Mouse (Mus musculus) embryonic facial prominence, embryonic 12.5 days (tissue): ENCODE measurements at regions not wholly inside any gene's neighbourhood (a gene's known extent, or its start where the extent isn't known, plus 50 kb on each side); places are given as distances from the start of the nearest gene placed in this dataset.
A peak's percentile ranks its signal among the peaks of the same experiment; 100 is the strongest.

Source experiments
- ATAC-seq: fragments of 200-750 bp; cut with Nextera tagmentation; 2 replicates; pipeline ENCODE4 v1.8.0; 2017; ENCODE audit not compliant: insufficient number of reproducible peaks, insufficient read depth, low FRiP score, low TSS enrichment
- H3K27ac ChIP-seq: fragments of 300-500 bp; sonication (generic); 2 replicates; pipeline ENCODE4 v1.5.1; 2016; ENCODE audit warnings: mild to moderate bottlenecking
- H3K27me3 ChIP-seq: fragments of 300-500 bp; sonication (generic); 2 replicates; pipeline ENCODE4 v1.6.1; 2016; ENCODE audit warnings: mild to moderate bottlenecking, moderate library complexity
- H3K36me3 ChIP-seq: fragments of 300-500 bp; sonication (generic); 2 replicates; pipeline ENCODE4 v1.6.1; 2016; ENCODE audit warnings: mild to moderate bottlenecking
- H3K4me1 ChIP-seq: fragments of 300-500 bp; sonication (generic); 2 replicates; pipeline ENCODE4 v1.6.1; 2016
- H3K4me2 ChIP-seq: fragments of 300-500 bp; sonication (generic); replicated peaks from 2 replicates; pipeline ENCODE4 v1.6.1; 2016; ENCODE audit warnings: mild to moderate bottlenecking, moderate library complexity
- H3K4me3 ChIP-seq: fragments of 300-500 bp; sonication (generic); 2 replicates; pipeline ENCODE4 v1.5.1; 2016; ENCODE audit warnings: mild to moderate bottlenecking
- H3K9ac ChIP-seq: fragments of 300-500 bp; sonication (generic); 2 replicates; pipeline ENCODE4 v1.6.1; 2016; ENCODE audit warnings: mild to moderate bottlenecking, moderate library complexity
- H3K9me3 ChIP-seq: fragments of 300-500 bp; sonication (generic); 2 replicates; pipeline ENCODE4 v1.6.1; 2016; ENCODE audit warnings: mild to moderate bottlenecking, moderate library complexity
- WGBS: fragments of 180-500 bp; shearing (Covaris S2); methylation state at CpG from one replicate; pipeline ENCODE4 v1.1.7; 2016; 5-methylcytosine and 5-hydroxymethylcytosine counted together

DNA sequence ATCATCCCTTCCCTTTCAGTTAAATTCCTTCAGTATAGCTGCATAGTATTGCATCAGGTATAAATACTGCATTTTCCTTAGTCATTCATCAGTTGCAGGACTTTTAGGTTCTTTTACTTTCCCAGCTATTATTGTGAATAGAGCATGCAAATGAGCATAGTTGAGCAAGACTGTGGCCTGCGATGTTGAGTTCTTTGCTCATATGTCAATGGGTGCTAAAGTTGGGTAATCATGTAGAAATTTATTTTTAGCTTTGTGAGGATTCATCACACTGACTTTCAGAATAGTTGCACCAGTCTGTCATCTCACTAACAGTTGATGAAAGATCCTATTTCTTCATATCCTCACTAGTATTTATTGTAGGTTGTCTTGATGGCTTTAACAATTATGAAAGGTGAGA is 380.3 kb upstream of the Arrdc3 start:
- 89% methylated on average over 1 of the region's 1 CpGs for WGBS
- no peak overlapping the region for H3K9ac ChIP-seq

DNA sequence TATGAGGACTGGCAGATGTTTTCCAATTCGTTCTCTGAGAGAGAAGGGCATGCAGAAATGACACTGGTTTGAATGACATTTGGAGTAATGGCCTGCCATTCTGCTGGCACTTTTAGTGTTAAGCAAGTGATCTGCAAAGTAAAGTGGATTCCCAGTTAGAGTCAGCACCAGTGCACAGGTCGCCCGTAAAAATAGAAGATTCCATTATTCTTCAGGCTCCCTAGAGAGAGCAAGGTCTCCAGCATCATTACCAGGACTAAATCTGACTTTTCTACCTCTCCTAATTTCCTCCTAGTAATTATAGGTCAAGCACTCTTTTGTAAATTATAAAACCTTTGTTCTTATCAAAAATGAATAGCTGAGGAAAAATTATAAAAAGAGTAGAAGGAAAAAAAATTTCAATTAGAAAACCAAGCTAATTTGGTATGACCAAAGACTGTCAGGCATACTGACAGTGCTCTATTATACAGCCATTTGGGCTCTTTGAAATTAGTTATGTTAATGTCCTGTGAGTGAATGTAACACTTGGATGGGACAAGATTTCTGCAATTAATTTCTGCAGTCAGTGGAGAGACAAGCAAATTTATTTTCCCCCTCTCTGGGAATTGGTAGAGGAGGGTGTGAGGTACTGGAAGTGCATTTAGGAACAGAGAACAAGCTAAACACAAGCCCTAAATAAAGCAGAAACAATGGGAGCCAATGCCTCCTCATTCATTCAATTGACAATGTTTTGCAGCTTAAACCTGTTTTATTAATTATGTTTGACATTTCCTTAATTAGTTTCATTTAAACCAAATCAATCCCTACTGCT is 368.8 kb upstream of the Arrdc3 start:
- no peak for ATAC-seq
- Histone ChIP-seq H3K9ac (no peak overlapping the region), H3K27me3 (no peaks in the 10 kb centered on the region), H3K36me3 (no peaks in the 10 kb centered on the region), H3K4me3 (no peak overlapping the region), H3K27ac (no peak overlapping the region), H3K4me2 (no peak overlapping the region), H3K4me1 (no peaks in the 10 kb centered on the region), H3K9me3 (no peaks in the 10 kb centered on the region)
- 49% methylated on average over 3 of the region's 3 CpGs for WGBS

More for the DNA sequence above, 380.3 kb upstream of the Arrdc3 start:
- Histone ChIP-seq H3K27me3 (no peaks in the 10 kb centered on the region), H3K4me3 (no peak overlapping the region), H3K4me2 (no peak overlapping the region), H3K4me1 (no peaks in the 10 kb centered on the region), H3K9me3 (no peaks in the 10 kb centered on the region), H3K27ac (no peak overlapping the region), H3K36me3 (no peaks in the 10 kb centered on the region)
- no peak for ATAC-seq

DNA sequence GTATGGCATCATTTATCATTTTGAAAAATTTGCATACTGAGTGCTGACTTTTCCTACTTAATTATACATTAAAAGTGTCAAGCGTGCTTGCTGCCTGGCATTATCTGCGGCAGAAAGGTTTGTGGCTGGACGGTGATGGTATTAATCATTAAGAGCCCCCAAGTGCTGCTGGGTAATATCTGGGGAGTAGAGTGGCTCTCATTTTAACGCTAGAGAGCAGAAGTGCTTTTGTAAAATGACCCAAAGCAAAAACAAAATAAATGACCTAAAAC is 368.3 kb upstream of the Arrdc3 start:
- Histone ChIP-seq H3K9me3 (no peaks in the 10 kb centered on the region), H3K36me3 (no peaks in the 10 kb centered on the region), H3K9ac (no peak overlapping the region), H3K27me3 (no peaks in the 10 kb centered on the region), H3K27ac (no peak overlapping the region), H3K4me2 (no peak overlapping the region), H3K4me3 (no peak overlapping the region), H3K4me1 (no peaks in the 10 kb centered on the region)
- WGBS, result 67% methylated on average over 4 of the region's 4 CpGs
- no peak for ATAC-seq

DNA sequence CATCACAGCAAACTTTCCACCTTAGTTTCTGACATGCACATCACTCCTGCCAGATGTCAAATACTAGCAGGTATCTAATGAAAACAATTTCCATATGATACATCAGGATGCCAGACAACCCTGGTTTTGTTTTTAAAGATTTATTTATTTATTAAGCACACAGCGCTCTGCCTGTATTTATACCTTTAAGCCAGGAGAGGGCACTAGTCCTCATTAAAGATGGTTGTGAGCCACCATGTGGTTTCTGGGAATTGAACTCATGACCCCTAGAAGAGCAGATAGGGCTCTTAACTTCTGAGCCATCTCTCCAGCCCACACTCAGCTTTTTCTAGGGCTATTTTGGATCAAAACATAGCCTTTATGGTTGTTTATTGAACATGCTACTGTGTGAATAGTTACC is 364.3 kb upstream of the Arrdc3 start:
- no peaks in the 10 kb centered on the region for H3K27me3 ChIP-seq
- no peak overlapping the region for H3K4me2 ChIP-seq
- H3K9me3 ChIP-seq, result no peaks in the 10 kb centered on the region
- WGBS, result 59% methylated on average over 1 of the region's 1 CpGs
- no peaks in the 10 kb centered on the region for H3K36me3 ChIP-seq
- no peak overlapping the region for H3K4me3 ChIP-seq
- H3K4me1 ChIP-seq, result no peaks in the 10 kb centered on the region
- no peak for ATAC-seq
- no peak overlapping the region for H3K27ac ChIP-seq
- H3K9ac ChIP-seq, result no peak overlapping the region

DNA sequence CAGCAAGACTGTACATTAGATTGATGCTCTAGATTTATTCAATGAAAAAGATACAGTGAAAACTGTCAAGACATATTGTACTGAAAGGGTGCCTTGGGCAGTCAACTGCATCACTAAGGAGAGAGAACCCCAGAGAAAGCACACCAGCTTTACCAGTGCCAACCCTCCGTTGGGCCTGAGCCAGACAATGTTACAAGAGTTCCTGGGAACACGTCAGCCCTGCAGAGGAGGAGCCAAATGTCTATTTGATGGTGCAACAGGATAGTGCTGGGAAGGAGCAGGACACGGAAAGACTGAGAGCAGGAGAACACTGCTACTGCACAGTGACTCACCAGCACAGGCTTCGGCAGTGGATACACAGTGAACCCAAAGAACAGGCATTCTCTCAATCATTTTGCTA is 363.4 kb upstream of the Arrdc3 start:
- Histone ChIP-seq H3K9me3 (no peaks in the 10 kb centered on the region), H3K4me2 (no peak overlapping the region), H3K27ac (no peak overlapping the region), H3K36me3 (no peaks in the 10 kb centered on the region), H3K4me3 (no peak overlapping the region), H3K4me1 (no peaks in the 10 kb centered on the region), H3K9ac (no peak overlapping the region), H3K27me3 (no peaks in the 10 kb centered on the region)
- 63% methylated on average over 4 of the region's 4 CpGs for WGBS
- no peak for ATAC-seq

DNA sequence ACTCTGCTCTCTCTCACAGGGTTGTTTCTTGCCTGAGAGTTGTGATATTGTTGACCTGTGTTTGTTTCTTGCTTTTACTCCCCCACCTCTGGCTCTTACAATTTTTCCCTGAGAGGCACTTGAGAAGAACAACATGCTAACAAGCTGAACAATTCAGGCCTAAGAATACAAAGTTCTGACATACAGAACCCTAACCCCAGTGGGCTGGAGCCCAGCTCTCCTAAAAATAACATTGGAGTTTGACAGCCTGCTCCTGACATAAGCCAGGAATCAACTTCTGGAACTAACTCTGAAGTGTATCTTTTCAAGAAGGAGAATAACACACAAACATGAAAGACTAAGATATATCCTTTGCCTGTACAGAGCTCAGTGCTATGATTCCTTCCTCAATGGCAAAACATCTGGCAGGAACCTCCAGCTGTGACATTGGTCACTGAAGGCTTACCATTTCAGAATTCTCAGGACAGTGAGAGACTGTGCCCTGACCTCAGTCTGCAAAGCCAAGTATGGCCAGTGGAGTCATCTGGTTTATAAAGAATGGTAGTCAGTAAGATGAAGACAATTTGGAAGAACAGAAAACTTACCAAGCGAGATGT is 347.3 kb upstream of the Arrdc3 start:
- H3K4me1 ChIP-seq, result no peaks in the 10 kb centered on the region
- H3K27me3 ChIP-seq, result no peaks in the 10 kb centered on the region
- no peaks in the 10 kb centered on the region for H3K36me3 ChIP-seq
- ATAC-seq, result no peak
- H3K27ac ChIP-seq, result no peak overlapping the region
- no peak overlapping the region for H3K4me2 ChIP-seq
- WGBS, result 87% methylated on average over 1 of the region's 1 CpGs
- no peak overlapping the region for H3K9ac ChIP-seq
- H3K9me3 ChIP-seq, result no peaks in the 10 kb centered on the region
- H3K4me3 ChIP-seq, result no peak overlapping the region

DNA sequence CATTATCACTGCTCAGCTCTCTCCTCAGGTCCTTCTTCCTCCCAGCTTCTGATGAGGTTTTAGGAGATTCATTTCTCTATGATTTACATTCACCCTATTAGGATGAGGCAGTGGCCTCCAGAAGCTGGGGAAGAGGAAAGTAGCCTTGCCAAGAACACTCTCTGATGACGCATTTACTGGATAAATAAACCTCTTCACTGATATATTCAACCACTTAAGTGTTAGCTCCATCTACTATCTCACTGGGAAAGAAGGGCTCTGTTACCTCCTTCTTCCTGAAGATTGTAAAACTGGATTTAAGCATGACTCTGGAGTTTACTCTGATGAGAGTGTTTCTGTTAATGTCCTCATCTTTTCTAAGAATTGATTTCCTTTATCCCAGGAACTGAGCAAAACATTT is 338.2 kb upstream of the Arrdc3 start:
- H3K36me3 ChIP-seq, result no peaks in the 10 kb centered on the region
- H3K9ac ChIP-seq, result no peak overlapping the region
- no peak overlapping the region for H3K4me2 ChIP-seq
- H3K27ac ChIP-seq, result no peak overlapping the region
- H3K4me3 ChIP-seq, result no peak overlapping the region
- H3K27me3 ChIP-seq, result no peaks in the 10 kb centered on the region
- H3K9me3 ChIP-seq, result no peaks in the 10 kb centered on the region
- WGBS, result 85% methylated on average over 1 of the region's 1 CpGs
- no peaks in the 10 kb centered on the region for H3K4me1 ChIP-seq
- ATAC-seq, result no peak

DNA sequence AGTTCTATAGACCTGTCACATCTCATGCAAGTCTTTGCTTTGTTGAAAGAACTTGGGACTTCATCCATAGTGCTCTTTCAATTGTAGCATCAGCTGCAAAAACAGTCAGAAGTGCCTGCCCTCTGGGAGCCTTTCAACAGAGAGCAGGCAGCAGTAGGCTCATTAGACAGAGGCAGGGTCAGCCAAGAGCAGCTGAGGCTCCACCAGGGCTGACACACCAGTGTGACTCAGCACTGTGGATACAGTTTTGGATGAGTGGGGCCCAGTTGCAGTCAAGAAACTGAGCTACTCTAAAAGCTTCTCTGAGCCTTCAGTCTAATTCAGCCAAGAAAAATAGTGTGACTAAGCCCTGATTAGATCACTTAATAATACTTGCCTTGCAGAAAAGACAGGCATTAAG is 326.0 kb upstream of the Arrdc3 start:
- ATAC-seq, result peak; percentile 69; the same call in 1 of the 2 replicates
- Histone ChIP-seq H3K4me2 (no peak overlapping the region), H3K36me3 (no peaks in the 10 kb centered on the region), H3K9ac (no peak overlapping the region), H3K4me3 (no peak overlapping the region), H3K27me3 (no peaks in the 10 kb centered on the region), H3K4me1 (no peaks in the 10 kb centered on the region), H3K9me3 (no peaks in the 10 kb centered on the region), H3K27ac (no peak overlapping the region)
